Mouse (Mus musculus) stomach, postnatal 0 days (tissue): ENCODE data around the gene Plac1.
"Not testable (repeated sequence)": the region's sequence is repeated elsewhere in the genome, so short reads cannot be mapped to it uniquely, and the experiment has no call there.

Experiments
- CTCF ChIP-seq: IDR thresholded peaks from 2 replicates; pipeline ENCODE4 v1.5.1; 2016; ENCODE audit warnings: antibody characterized with exemption, low read depth, mild to moderate bottlenecking, moderate library complexity
- EP300 ChIP-seq: optimal IDR thresholded peaks from 2 replicates; pipeline ENCODE3; 2016; ENCODE audit warnings: antibody characterized with exemption

DNA sequence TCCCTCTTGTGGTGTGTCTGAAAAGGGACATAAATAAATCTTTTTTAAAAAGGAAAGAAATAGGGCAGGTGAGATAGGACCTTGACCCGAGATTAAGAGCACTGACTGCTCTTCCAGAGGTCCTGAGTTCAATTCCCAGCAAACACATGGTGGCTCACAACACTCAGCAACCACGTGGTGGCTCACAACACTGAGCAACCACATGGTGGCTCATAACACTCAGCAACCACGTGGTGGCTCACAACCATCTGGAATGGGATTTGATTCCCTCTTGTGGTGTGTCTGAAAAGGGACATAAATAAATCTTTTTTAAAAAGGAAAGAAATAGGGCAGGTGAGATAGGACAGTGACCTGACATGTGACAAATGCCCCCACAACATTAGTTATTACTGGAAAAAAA is 215.6 kb downstream of the Plac1 start:
- not testable (repeated sequence) for TF ChIP-seq EP300
- TF ChIP-seq CTCF: peak; percentile 66
